Mouse (Mus musculus): ENCODE measurements around the gene Fut8.
"Not testable (repeated sequence)": the region's sequence is repeated elsewhere in the genome, so short reads cannot be mapped to it uniquely, and the experiment has no call there.

The Fut8 gene

GRCm38 (mm10) chr12:77223595-77223994 lies 14.3 kb upstream of the Fut8 start:
- DNase-seq, result no peak

DNA sequence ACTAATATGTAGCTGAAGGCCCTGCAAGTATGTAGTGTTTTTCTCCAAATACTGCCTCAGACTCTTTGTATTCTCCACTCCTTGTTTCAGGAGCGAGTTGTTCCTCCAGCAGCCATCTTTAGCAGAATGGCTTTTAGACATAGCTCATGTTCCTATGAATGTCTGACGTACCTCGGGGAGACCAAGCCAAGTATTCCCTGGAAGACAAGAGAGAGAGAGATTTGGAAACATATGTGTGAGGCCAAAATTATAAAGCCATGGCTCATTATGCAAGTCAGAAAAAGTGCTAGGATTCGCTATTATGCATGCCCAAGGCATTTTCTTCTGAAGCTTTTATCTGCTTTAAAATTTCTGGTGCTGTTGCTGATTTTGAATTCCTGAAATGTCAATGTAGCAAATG lies 13.8 kb upstream of the Fut8 start:
- DNase-seq, result no peak

DNA sequence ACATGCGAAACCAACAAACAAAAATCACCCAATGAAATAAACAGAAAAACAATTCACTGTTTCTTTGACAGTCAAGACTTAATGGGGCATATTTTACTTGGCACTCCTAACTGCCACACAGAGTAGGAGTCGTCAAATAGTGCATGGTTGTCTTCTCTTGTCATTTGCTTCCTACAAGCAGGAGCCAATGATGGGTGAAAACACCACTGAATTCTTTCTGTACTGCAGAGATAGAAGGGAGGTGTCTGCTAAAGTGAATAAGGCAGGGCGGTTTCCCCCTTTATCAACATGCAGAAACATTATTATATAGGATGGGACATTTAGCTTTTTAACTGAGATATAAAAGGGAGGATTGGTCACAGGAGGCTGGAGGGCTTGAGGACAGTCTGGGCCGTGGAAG lies 13.0 kb upstream of the Fut8 start:
- no peak for DNase-seq

GRCm38 (mm10) chr12:77225727-77226126 lies 12.2 kb upstream of the Fut8 start:
- no peak for DNase-seq

DNA sequence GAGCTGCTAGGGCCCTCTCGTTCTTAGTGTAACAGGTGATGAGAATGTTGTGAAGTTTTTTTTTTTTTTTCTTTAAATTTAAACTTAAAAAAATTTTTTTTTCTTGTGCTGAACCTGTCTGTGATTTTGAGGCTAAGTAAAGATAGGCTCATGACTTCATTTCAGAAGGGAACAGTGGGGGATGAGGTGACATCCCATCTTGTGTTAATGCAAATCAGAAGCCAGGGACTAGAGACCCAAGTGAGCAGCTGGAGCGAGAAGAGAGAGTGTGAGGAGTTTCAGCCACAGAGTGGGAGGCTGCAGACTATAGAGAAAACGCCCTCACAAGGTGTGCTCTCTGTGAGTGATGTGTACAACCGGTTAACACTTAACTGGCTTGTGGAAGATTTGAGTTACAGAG lies 2.0 kb upstream of the Fut8 start:
- DNase-seq, result no peak

- peak; percentile 94 for DNase-seq
Observed at GRCm38 (mm10) chr12:77238531-77239389, 835 bp downstream of the Fut8 start.

DNA sequence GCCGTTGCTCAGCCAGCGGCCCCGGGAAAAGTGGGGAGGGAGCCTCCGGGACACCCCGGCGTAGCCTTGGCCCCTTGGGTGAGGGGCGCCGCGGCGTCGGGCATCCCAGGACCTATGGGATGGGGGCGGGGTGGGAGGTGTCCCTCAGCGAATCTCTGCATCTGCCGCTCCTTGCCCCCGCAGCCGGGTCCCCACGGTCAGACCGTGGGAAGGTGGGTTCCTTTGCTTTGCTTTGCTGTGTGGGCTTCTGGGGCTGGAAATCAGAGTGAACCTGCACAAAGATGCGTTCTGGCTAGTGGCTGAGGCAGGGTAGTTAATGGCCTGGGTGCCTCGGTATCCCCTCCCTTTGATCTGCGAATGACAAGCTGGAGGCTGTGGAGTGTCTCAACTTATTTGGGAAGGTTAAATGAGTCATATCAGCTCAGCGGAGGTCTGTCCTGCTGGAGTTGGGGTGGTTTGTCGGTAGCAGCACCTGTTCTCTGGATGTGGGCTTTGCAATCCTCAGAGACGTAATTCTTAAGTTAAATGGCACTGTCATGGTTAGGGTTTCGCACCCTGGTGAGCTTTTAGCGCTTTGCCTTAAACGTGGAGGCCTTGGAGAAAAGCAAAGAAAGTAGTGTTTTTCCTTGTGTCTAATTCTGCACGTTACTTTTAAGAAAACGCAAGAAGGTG lies 1.6 kb downstream of the Fut8 start:
- DNase-seq, result peak; percentile 21

GRCm38 (mm10) chr12:77240372-77240771 lies 2.4 kb downstream of the Fut8 start:
- no peak for DNase-seq

- no peak for DNase-seq
Observed at GRCm38 (mm10) chr12:77240839-77241238, 2.9 kb downstream of the Fut8 start.

DNA sequence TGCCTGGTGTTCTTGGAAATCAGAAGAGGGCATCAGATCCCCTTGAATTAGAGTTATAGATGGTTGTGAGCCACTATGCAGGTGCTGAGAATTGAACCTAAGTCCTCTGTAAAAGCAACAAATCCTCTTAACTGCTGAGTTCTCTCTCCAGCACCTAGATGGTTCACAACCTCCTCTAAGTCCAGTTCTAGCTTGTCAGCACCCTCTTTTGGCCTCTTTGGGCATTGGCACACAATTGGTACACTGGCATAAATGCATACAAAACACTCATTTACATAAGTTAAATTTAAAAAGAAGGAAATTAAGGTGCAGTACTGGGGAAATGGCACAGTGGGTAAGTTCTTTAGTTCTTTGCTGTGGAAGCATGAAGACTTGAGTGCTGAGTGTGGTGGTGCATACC lies 24.7 kb downstream of the Fut8 start:
- DNase-seq, result no peak

DNA sequence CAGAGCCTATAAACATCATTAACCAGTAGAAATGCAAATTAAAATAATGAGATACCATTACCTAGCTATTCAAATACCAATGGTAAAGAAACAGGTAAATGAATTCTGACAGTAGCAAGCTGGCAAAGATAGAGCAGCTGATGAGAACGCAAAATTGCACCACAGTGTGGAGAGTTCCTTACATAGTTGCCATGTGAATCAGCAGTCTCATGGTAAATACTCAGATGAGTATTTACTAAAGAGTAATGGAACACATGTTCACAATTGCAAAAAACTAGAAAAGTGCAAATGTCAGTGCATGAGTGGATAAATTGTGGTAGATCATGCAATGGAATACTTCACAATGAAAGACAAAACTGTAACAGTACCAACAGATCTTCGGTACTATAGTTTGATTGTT lies 25.9 kb downstream of the Fut8 start:
- DNase-seq, result no peak

GRCm38 (mm10) chr12:77270694-77271093 lies 32.8 kb downstream of the Fut8 start:
- no peak for DNase-seq

- no peak for DNase-seq
Observed at GRCm38 (mm10) chr12:77288507-77288906, 50.6 kb downstream of the Fut8 start.

- no peak for DNase-seq
Observed at GRCm38 (mm10) chr12:77291017-77291416, 53.1 kb downstream of the Fut8 start.

- not testable (repeated sequence) for DNase-seq
Observed at GRCm38 (mm10) chr12:77291864-77292263, 53.9 kb downstream of the Fut8 start.

- DNase-seq, result no peak
Observed at GRCm38 (mm10) chr12:77292375-77293258, 54.7 kb downstream of the Fut8 start.

DNA sequence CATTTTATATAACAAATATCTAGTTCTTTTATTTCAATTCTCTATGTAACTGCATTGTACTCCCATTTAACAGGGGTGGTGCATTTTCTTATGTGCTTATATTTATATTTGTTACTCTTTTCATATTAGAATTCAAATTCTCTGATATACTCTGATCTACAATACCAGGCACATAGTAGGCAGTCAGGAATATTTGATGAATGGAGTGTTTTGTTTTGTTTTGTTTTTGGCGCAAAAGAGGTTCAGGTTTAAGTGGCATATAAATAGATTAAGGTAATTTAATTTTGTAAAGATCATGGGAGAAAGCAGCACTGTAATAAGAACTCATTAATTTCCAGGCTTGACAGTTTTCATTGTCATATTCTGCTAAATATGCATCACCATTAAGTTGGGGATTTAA lies 58.2 kb downstream of the Fut8 start:
- DNase-seq, result no peak

- DNase-seq, result no peak
Observed at GRCm38 (mm10) chr12:77297114-77297513, 59.2 kb downstream of the Fut8 start.

DNA sequence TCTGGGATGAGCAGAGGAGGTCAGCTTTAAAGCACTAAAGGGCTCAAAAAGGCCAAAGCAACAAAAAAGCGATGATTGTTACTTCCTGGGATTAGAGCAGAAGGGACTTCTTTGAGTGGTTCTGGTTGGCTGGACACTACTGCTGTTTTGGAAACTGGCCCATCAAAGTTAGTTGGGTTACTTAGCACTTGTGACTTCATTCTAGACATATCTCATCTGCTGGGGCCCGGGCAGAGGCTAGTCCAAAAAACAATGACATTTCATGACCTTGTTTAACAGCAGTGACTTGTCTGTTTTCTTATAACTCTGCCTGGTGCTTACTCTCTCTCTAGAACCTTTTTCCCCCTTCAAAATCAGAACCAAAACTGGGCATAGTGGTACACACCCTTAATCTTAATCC lies 59.9 kb downstream of the Fut8 start:
- DNase-seq, result no peak

GRCm38 (mm10) chr12:77302011-77302410 lies 64.1 kb downstream of the Fut8 start:
- no peak for DNase-seq

DNA sequence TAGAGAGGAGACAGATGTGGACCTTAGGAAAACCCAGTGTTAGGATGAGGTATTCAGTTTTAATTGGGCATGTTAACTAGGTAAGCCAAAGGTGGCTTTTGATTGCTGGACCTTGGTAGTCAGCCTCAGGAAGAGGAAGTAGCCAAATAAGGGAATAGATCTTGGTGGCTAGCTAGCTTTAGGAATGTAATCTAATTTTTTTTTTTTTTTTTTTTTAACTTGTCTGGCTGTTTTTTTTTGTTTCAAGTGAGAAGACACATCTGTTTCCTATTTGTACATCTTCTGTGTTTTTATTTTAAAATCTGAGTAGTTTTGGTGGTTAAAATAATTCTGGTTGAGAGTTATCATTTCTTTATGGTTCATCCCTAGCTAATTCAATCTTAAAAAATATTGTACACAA lies 65.4 kb downstream of the Fut8 start:
- DNase-seq, result no peak

DNA sequence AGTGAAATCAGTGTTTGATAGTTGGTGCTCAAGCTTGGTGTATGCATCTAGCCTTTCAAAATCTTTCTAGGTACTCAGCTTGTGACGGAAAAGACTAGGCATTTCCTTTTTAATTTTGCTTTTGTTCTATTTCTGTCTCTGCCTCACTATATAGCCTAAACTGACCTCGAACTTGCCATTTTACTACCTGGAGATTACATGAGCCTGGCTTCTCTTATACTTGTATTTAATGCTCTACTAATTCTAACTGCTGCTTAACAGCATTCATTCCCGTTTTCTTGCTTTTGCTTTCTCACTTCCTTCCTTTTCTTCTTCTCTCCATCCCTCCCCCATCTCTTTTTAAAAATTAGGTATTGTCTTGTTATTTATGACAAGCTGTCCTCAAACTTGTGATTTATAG lies 67.6 kb downstream of the Fut8 start:
- no peak for DNase-seq

DNA sequence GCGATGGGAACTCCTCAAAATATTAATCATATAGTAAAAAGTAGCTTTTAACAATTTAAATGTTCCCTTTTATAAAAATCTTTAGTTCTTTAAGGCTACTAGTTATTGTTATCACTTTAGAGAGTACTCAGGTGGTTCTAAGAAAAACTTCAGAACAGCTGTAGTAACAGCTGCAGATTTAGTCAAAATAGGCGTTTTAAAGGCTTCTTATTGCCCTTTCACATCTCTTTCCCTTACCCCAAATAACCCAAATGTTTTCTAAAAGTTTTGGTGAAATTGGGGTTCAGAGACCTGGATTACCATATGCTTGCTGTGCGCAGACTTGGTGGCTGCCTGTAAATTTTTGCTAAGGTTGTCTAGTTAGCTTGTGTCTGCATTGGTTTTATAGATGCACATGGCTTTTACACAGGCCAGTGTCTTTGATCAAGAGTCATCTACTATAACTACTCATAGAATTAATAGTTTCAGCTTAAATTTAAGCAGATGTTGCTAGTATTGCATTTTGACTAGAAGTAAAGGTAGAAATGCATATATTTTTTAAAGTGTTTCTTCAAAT lies 68.9 kb downstream of the Fut8 start:
- DNase-seq, result no peak

All from layer of hippocampus, adult 9-11 months (tissue).